Mouse (Mus musculus) adrenal gland (tissue): ENCODE data around the gene Olfr1057.
"Not testable (repeated sequence)": the region's sequence is repeated elsewhere in the genome, so short reads cannot be mapped to it uniquely, and the experiment has no call there.

Experiments
- intact Hi-C: fragments of 180-260 bp; cut with DNase I; formaldehyde crosslinking; loops from one replicate; pipeline ENCODE4 v1.15.1; 2025
- long read RNA-seq, 2 experiments: library from polyadenylated mRNA; unstranded; transcript quantifications; one replicate each; pipeline ENCODE4 v2.0.0; 2020; ENCODE audit warnings: borderline replicate concordance in 1 of 2; ENCODE audit not compliant: insufficient replicate concordance in 1 of 2

Gene Olfr1057
- long read RNA-seq, experiment 1, result 0 reads
- long read RNA-seq, experiment 2, result 0 reads

- intact Hi-C loops, result no loop called here
Observed at GRCm38 (mm10) chr2:86378293-86378692, at the start of gene Olfr1057. Gene Olfr1057, minus strand, starts transcription at chr2:86378393.

- intact Hi-C loops, result not testable (repeated sequence)
Observed at GRCm38 (mm10) chr2:86426649-86427048, 48.5 kb upstream of the Olfr1057 start, which contains the start of gene Olfr1062. Gene Olfr1062, minus strand, starts transcription at chr2:86426749.

- intact Hi-C loops, result no loop called here
Observed at GRCm38 (mm10) chr2:86413950-86414349, 35.8 kb upstream of the Olfr1057 start, which contains the start of gene Olfr1061. Gene Olfr1061, minus strand, starts transcription at chr2:86414050.

GRCm38 (mm10) chr2:86395114-86395513 is 16.9 kb upstream of the Olfr1057 start:
- intact Hi-C loops, result no loop called here

GRCm38 (mm10) chr2:86388461-86388860 is 10.3 kb upstream of the Olfr1057 start, which contains the start of gene Olfr1058:
Gene Olfr1058, minus strand, starts transcription at chr2:86388561.
- intact Hi-C loops, result not testable (repeated sequence)

- intact Hi-C loops, result not testable (repeated sequence)
Observed at GRCm38 (mm10) chr2:86366342-86366741, 11.9 kb downstream of the Olfr1057 start.

GRCm38 (mm10) chr2:86362369-86362768 is 15.8 kb downstream of the Olfr1057 start, which contains the start of gene Olfr1056:
Gene Olfr1056, minus strand, starts transcription at chr2:86362469.
- intact Hi-C loops, result no loop called here

GRCm38 (mm10) chr2:86351751-86352150 is 26.4 kb downstream of the Olfr1057 start:
- intact Hi-C loops, result not testable (repeated sequence)

- intact Hi-C loops, result no loop called here
Observed at GRCm38 (mm10) chr2:86350184-86350583, 28.0 kb downstream of the Olfr1057 start, which contains the start of gene Olfr1055. Gene Olfr1055, minus strand, starts transcription at chr2:86350284.

- intact Hi-C loops, result no loop called here
Observed at GRCm38 (mm10) chr2:86335333-86335732, 42.9 kb downstream of the Olfr1057 start, which contains the start of gene Olfr1054. Gene Olfr1054, minus strand, starts transcription at chr2:86335433.
